Mouse (Mus musculus): ENCODE results near the gene Krt90. TPM values are rescaled to one million over a fixed set of nuclear protein-coding genes. Genes with fewer than 3 reads are reported as not detected.
"Not testable (repeated sequence)": the region's sequence is repeated elsewhere in the genome, so short reads cannot be mapped to it uniquely, and the experiment has no call there.

Gene Krt90
- polyA plus RNA-seq, 1 experiment from 2014 or later: 0.30 TPM

- Histone ChIP-seq H3K4me1 (ENCODE audit: control insufficient read depth, insufficient read depth, low read length) (no peaks in the 10 kb centered on the region), H3K9ac (ENCODE audit: low read length) (no peak within 1 kb of the TSS), H3K36me3 (ENCODE audit: control insufficient read depth, insufficient read depth, low read length) (no peaks in the 10 kb centered on the region), H3K27me3 (ENCODE audit: control insufficient read depth, insufficient read depth, low read length) (no peaks in the 10 kb centered on the region), H3K27ac (ENCODE audit: low read depth, low read length) (no peak within 1 kb of the TSS), H3K4me2 (no peak within 1 kb of the TSS), H3K9me3 (ENCODE audit: control insufficient read depth, low read length) (no peaks in the 10 kb centered on the region), H3K4me3 (ENCODE audit: low read depth, low read length) (no peak within 1 kb of the TSS)
- DNase-seq (ENCODE audit: low spot score, missing footprints): no peak
- ATAC-seq (ENCODE audit: low FRiP score): no peak
- WGBS: 83% methylated on average over 7 of the region's 7 CpGs
Measured at GRCm38 (mm10) chr15:101532720-101533119, 30.0 kb downstream of the Krt90 start, which contains the start of gene Krt84. Krt84 (minus strand) TSS chr15:101532820.

- no peak overlapping the region for H3K4me3 ChIP-seq (ENCODE audit: low read depth, low read length)
- H3K4me1 ChIP-seq (ENCODE audit: control insufficient read depth, insufficient read depth, low read length): no peaks in the 10 kb centered on the region
- no peaks in the 10 kb centered on the region for H3K36me3 ChIP-seq (ENCODE audit: control insufficient read depth, insufficient read depth, low read length)
- no peaks in the 10 kb centered on the region for H3K27me3 ChIP-seq (ENCODE audit: control insufficient read depth, insufficient read depth, low read length)
- 81% methylated on average over 4 of the region's 4 CpGs for WGBS
- no peak overlapping the region for H3K27ac ChIP-seq (ENCODE audit: low read depth, low read length)
- ATAC-seq (ENCODE audit: low FRiP score) (no peak), DNase-seq (ENCODE audit: low spot score, missing footprints) (no peak)
- H3K4me2 ChIP-seq: no peak overlapping the region
- H3K9ac ChIP-seq (ENCODE audit: low read length): no peak overlapping the region
- H3K9me3 ChIP-seq (ENCODE audit: control insufficient read depth, low read length): no peaks in the 10 kb centered on the region
Measured at GRCm38 (mm10) chr15:101522556-101523232, 40.1 kb downstream of the Krt90 start.

- no peak overlapping the region for H3K27ac ChIP-seq (ENCODE audit: low read depth, low read length)
- WGBS: 13% methylated on average over 2 of the region's 2 CpGs
- DNase-seq (ENCODE audit: low spot score, missing footprints) (peak; percentile 94), ATAC-seq (ENCODE audit: low FRiP score) (no peak)
- H3K4me1 ChIP-seq (ENCODE audit: control insufficient read depth, insufficient read depth, low read length): no peaks in the 10 kb centered on the region
- no peak overlapping the region for H3K9ac ChIP-seq (ENCODE audit: low read length)
- H3K9me3 ChIP-seq (ENCODE audit: control insufficient read depth, low read length): no peaks in the 10 kb centered on the region
- H3K36me3 ChIP-seq (ENCODE audit: control insufficient read depth, insufficient read depth, low read length): no peaks in the 10 kb centered on the region
- H3K27me3 ChIP-seq (ENCODE audit: control insufficient read depth, insufficient read depth, low read length): no peaks in the 10 kb centered on the region
- no peak overlapping the region for H3K4me2 ChIP-seq
- no peak overlapping the region for H3K4me3 ChIP-seq (ENCODE audit: low read depth, low read length)
Measured at GRCm38 (mm10) chr15:101519792-101520191, 43.0 kb downstream of the Krt90 start.

GRCm38 (mm10) chr15:101517161-101517560 lies 45.6 kb downstream of the Krt90 start, which contains the start of gene Gm49425:
Gm49425 (minus strand) TSS chr15:101517261.
- H3K4me3 ChIP-seq (ENCODE audit: low read depth, low read length); DNase-seq (ENCODE audit: low spot score, missing footprints); H3K27me3 ChIP-seq (ENCODE audit: control insufficient read depth, insufficient read depth, low read length); H3K4me2 ChIP-seq; H3K36me3 ChIP-seq (ENCODE audit: control insufficient read depth, insufficient read depth, low read length); H3K9ac ChIP-seq (ENCODE audit: low read length); ATAC-seq (ENCODE audit: low FRiP score); H3K9me3 ChIP-seq (ENCODE audit: control insufficient read depth, low read length); H3K4me1 ChIP-seq (ENCODE audit: control insufficient read depth, insufficient read depth, low read length); H3K27ac ChIP-seq (ENCODE audit: low read depth, low read length): not testable (repeated sequence)
- WGBS: 74% methylated on average over 2 of the region's 2 CpGs

GRCm38 (mm10) chr15:101508247-101508646 lies 54.5 kb downstream of the Krt90 start:
- Histone ChIP-seq H3K36me3 (ENCODE audit: control insufficient read depth, insufficient read depth, low read length) (no peaks in the 10 kb centered on the region), H3K9me3 (ENCODE audit: control insufficient read depth, low read length) (no peaks in the 10 kb centered on the region), H3K4me1 (ENCODE audit: control insufficient read depth, insufficient read depth, low read length) (no peaks in the 10 kb centered on the region), H3K4me2 (no peak overlapping the region), H3K9ac (ENCODE audit: low read length) (no peak overlapping the region), H3K4me3 (ENCODE audit: low read depth, low read length) (no peak overlapping the region), H3K27me3 (ENCODE audit: control insufficient read depth, insufficient read depth, low read length) (no peaks in the 10 kb centered on the region), H3K27ac (ENCODE audit: low read depth, low read length) (no peak overlapping the region)
- no peak for ATAC-seq (ENCODE audit: low FRiP score)
- no peak for DNase-seq (ENCODE audit: low spot score, missing footprints)
- WGBS: 82% methylated on average over 9 of the region's 9 CpGs

GRCm38 (mm10) chr15:101506896-101507758 lies 55.6 kb downstream of the Krt90 start:
- peak; percentile 37 for DNase-seq (ENCODE audit: low spot score, missing footprints)
- H3K4me1 ChIP-seq (ENCODE audit: control insufficient read depth, insufficient read depth, low read length): no peaks in the 10 kb centered on the region
- ATAC-seq (ENCODE audit: low FRiP score): no peak
- H3K27ac ChIP-seq (ENCODE audit: low read depth, low read length): no peak overlapping the region
- no peaks in the 10 kb centered on the region for H3K9me3 ChIP-seq (ENCODE audit: control insufficient read depth, low read length)
- 60% methylated on average over 14 of the region's 14 CpGs for WGBS
- no peak overlapping the region for H3K4me2 ChIP-seq
- H3K9ac ChIP-seq (ENCODE audit: low read length): no peak overlapping the region
- no peak overlapping the region for H3K4me3 ChIP-seq (ENCODE audit: low read depth, low read length)
- H3K36me3 ChIP-seq (ENCODE audit: control insufficient read depth, insufficient read depth, low read length): no peaks in the 10 kb centered on the region
- no peaks in the 10 kb centered on the region for H3K27me3 ChIP-seq (ENCODE audit: control insufficient read depth, insufficient read depth, low read length)

Small RNA genes within 50 kb of the gene (microRNA-seq; reads per million reads assigned to microRNA genes)
- gene Gm44393 (not detected), gene Gm44460 (not detected)

Other genes with a start within 250 kb of the Krt90 start
- gene Krt80, start 192.8 kb downstream of the Krt90 start, polyA plus RNA-seq (2014; fragmentation: Nextera tagmentation; extraction: Ambion mirVana): not detected in 2 replicates
- gene Krt7, start 151.9 kb downstream of the Krt90 start, polyA plus RNA-seq (2014; fragmentation: Nextera tagmentation; extraction: Ambion mirVana): 4.2 and 7.2 TPM in 2 replicates
- 0.07 and 0.16 TPM in 2 replicates for gene Krt87, start 124.1 kb downstream of the Krt90 start, polyA plus RNA-seq (2014; fragmentation: Nextera tagmentation; extraction: Ambion mirVana)
- not detected in 2 replicates for gene Krt88, start 115.2 kb downstream of the Krt90 start, polyA plus RNA-seq (2014; fragmentation: Nextera tagmentation; extraction: Ambion mirVana)
- not detected in 2 replicates for gene Krt81, start 99.2 kb downstream of the Krt90 start, polyA plus RNA-seq (2014; fragmentation: Nextera tagmentation; extraction: Ambion mirVana)
- gene Krt86, start 89.5 kb downstream of the Krt90 start, polyA plus RNA-seq (2014; fragmentation: Nextera tagmentation; extraction: Ambion mirVana): not detected in 2 replicates
- gene Krt83, start 71.4 kb downstream of the Krt90 start, polyA plus RNA-seq (2014; fragmentation: Nextera tagmentation; extraction: Ambion mirVana): not detected in 2 replicates
- gene Gm49425, start 45.7 kb downstream of the Krt90 start, polyA plus RNA-seq (2014; fragmentation: Nextera tagmentation; extraction: Ambion mirVana): not detected in 2 replicates
- gene Krt84, start 30.1 kb downstream of the Krt90 start, polyA plus RNA-seq (2014; fragmentation: Nextera tagmentation; extraction: Ambion mirVana): not detected in 2 replicates
- not detected in 2 replicates for gene Krt82, start 12.3 kb downstream of the Krt90 start, polyA plus RNA-seq (2014; fragmentation: Nextera tagmentation; extraction: Ambion mirVana)
- gene Krt75, start 11.0 kb upstream of the Krt90 start, polyA plus RNA-seq (2014; fragmentation: Nextera tagmentation; extraction: Ambion mirVana): not detected in 2 replicates
- not detected in 2 replicates for gene Gm5414, start 65.2 kb upstream of the Krt90 start, polyA plus RNA-seq (2014; fragmentation: Nextera tagmentation; extraction: Ambion mirVana)
- not detected in 2 replicates for gene Gm5478, start 84.4 kb upstream of the Krt90 start, polyA plus RNA-seq (2014; fragmentation: Nextera tagmentation; extraction: Ambion mirVana)
- gene Krt6b, start 117.3 kb upstream of the Krt90 start, polyA plus RNA-seq (2014; fragmentation: Nextera tagmentation; extraction: Ambion mirVana): not detected in 2 replicates
- gene Krt6a, start 131.4 kb upstream of the Krt90 start, polyA plus RNA-seq (2014; fragmentation: Nextera tagmentation; extraction: Ambion mirVana): not detected in 2 replicates
- 0.34 and 0.51 TPM in 2 replicates for gene Krt5, start 149.9 kb upstream of the Krt90 start, polyA plus RNA-seq (2014; fragmentation: Nextera tagmentation; extraction: Ambion mirVana)
- gene Krt71, start 180.2 kb upstream of the Krt90 start, polyA plus RNA-seq (2014; fragmentation: Nextera tagmentation; extraction: Ambion mirVana): not detected in 2 replicates
- gene Krt72, start 223.5 kb upstream of the Krt90 start, polyA plus RNA-seq (2014; fragmentation: Nextera tagmentation; extraction: Ambion mirVana): not detected in 2 replicates
- 0.15 and 0.19 TPM in 2 replicates for gene Krt73, start 239.4 kb upstream of the Krt90 start, polyA plus RNA-seq (2014; fragmentation: Nextera tagmentation; extraction: Ambion mirVana)